Mouse (Mus musculus): ENCODE results near the gene Rbfox3.

GRCm38 (mm10) chr11:118758277-118758990 lies 153.0 kb downstream of the Rbfox3 start:
- TF ChIP-seq POLR2A (IDR thresholded peaks at IDR 0.05; ENCODE audit: extremely low read depth, insufficient read depth, low read length) (no peak), CTCF (IDR thresholded peaks at IDR 0.05; ENCODE audit: extremely low read depth, insufficient read depth, low read length) (no peak)
